Mouse (Mus musculus): ENCODE data around the gene Rps3.

The Rps3 gene

DNA sequence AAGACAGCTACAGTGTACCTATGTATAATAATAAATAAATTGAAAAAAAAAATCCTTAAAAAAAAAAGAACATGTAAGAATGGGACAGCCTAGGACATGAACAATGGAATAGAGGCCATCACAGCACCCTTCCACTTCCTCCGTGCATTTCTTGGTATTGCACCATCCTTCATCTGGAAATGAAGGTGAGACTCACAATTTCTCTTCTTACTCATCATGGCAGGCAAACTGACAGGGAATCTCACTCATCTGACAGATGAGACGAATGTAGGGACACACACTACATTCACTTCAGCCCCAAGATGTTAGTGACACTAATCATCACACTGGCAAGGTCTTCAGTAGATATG, 8.0 kb downstream of the Rps3 start:
- no peak for DNase-seq

- DNase-seq = peak; percentile 66 to 89
Measured at GRCm38 (mm10) chr7:99474836-99475561, 8.5 kb downstream of the Rps3 start.

- DNase-seq = peak; percentile 20 to 45
Measured at GRCm38 (mm10) chr7:99473638-99474407, 9.7 kb downstream of the Rps3 start.

DNA sequence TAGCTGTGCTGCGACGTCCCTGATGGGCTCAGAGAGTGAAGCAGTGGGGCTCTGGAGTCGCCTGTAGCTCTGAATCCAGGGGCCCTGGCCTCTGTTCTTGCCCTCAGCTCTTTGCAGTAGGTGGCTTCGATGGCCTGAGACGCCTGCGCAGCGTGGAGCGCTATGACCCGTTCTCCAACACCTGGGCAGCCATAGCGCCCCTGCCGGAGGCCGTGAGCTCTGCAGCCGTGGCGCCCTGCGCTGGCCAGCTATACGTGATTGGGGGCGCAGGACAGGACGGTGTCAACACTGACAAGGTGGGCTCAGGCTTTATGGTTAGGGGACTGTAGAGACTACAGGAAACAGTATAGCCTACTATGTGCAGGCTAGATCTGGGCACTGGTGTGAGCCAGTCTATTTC, 12.0 kb downstream of the Rps3 start:
- no peak for DNase-seq

GRCm38 (mm10) chr7:99469680-99470405, 13.7 kb downstream of the Rps3 start:
- peak; percentile 65 to 83 for DNase-seq

DNA sequence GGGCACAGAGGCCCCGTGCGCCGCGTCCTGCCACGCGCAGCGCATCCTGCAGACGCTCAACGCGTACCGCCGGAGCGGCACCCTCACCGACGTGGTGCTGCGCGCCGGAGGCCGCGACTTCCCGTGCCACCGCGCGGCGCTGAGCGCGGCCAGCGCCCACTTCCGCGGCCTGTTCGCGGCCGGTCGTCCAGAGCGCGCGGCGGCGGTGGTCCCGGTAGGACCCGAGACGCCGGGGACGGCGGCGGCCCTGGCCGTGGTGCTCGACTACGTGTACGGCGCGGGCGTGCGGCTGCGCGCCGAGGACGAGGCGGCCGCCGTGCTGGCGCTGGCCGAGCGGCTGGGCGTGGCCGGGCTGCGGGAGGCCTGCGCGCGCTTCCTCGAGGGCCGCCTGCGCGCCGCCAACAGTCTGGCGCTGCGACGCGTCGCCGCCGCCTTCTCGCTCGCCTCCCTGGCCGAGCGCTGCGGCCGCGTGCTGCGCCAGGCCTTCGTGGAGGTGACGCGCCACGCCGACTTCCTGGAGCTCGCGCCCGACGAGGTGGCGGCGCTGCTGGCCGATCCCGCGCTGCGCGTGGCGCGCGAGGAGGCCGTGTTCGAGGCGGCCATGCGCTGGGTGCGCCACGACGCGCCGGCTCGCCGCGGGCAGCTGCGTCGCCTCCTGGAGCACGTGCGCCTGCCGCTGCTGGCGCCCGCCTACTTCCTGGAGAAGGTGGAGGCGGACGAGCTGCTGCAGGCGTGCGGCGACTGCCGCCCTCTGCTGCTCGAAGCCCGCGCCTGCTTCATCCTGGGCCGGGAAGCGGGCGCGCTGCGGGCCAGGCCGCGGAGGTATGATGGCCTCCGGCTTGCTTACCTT, 15.0 kb downstream of the Rps3 start:
- peak; percentile 86 to 94 for DNase-seq

GRCm38 (mm10) chr7:99467916-99468282, 15.6 kb downstream of the Rps3 start:
- DNase-seq = peak; percentile 73 to 82

DNA sequence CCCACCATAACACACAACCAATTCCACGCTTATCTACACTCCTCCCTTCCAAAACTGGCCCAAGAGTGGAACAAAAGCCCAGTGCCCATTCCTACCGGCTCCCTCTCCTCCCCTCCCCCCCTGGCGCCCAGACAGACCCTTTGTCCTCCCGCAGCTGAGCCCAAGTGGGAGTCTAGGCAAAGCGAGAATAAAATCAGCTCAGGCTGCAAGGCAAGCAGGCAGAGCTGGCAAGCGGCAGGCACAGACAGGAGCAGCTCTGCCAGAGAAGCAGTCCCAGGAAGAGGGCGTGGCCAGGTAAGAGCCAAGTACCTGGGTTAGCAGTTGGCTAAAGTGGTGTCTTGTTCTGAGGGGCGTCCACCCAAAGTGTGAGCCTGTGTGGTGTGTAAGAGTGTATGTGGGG, 17.7 kb downstream of the Rps3 start, which contains the start of gene Klhl35:
Gene Klhl35, plus strand, starts transcription at position 194 of the 400 bp plus-strand sequence.
- no peak for DNase-seq

DNA sequence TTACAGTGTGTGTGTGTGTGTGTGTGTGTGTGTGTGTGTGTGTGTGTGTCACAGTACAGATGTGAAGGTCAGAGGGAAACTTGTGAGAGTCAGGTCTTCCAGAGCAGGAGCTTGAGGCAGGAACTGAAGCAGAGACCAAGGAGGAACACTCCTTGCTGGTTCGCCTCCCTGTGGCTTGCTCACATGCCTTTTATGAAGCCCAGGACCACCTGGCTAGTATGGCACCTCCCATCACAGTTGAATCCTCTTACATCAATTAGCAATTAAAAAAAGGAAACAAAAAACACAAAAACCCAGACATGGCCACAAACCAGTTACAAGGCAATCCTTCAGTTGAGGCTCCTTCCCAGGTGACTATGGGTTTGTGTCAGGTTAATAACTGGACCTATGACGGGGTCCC, 20.4 kb downstream of the Rps3 start:
- DNase-seq = no peak

DNA sequence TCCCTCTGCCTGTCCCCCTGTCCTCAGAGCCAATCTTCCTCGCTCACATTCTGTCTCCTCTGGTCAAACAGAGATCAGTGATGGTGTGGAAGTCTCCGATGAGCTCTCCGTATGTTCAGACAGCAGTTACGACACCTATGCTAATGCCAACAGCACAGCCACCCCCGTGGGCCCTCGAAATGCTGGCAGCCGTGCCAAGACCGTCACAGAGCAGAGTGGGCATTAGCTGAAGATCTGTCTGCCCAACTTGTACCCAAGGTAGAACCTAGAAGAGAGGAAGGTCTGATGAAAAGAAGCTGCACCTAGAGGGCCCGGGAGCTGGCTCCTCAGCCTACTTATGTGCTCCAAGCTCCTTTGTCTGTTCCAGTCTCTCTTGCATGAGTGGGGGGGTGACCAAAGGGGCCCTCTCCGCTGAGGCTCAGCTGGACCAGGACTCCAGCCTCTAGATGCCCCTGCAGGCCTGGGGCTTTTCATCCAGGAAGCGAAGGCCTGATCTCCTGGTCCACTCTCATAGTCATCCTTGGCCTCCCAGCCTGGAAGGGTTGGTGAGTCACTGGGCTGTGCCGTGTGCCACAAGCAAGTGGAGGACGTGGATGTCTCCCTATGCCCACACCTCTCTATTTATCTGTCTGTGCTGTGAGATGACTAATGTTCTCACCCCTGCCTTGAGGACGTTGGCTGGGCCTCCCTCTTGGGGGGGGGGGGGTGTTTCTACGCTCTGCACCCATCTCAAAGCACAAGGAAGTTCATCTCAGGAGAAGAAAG, 23.5 kb downstream of the Rps3 start:
- DNase-seq = no peak

DNA sequence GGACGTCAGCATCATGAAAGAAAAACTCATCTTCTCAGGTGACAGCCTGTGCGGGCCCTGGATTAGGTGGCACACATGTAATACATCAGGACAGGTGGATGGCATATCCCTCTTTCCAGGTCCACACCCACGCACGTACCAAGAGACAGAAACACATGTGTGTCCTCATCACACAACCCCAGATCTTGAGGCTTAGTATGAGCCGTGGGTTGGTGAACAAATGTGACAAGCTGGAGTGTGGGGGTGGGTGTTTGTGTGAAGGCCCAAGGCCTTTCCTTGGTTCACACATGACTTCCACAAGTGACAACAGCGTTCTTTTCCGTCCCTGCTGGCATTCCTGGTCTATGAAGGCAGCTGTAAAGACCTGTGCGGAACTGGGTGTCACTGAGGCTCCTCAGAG, 24.7 kb downstream of the Rps3 start:
- no peak for DNase-seq

DNA sequence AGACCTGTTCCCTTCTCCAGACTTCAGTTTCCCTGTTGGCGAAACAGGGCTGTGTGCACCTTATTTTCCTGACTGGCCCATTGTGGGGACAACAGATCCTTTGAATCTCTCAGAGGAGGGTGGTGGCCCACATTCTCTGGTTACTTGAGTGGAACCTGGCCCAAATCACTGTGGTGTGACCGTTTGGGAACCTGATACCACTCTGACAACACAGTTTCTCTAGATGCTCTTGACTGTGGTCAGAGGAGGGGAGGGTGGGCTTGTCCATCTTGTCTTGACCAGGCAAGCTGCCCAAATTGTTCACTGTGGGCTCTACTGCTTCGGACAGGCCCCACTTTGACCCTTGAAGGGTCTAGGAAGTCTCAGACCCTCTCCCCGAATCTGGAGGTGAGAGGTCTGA, 29.5 kb downstream of the Rps3 start:
- DNase-seq = no peak

DNA sequence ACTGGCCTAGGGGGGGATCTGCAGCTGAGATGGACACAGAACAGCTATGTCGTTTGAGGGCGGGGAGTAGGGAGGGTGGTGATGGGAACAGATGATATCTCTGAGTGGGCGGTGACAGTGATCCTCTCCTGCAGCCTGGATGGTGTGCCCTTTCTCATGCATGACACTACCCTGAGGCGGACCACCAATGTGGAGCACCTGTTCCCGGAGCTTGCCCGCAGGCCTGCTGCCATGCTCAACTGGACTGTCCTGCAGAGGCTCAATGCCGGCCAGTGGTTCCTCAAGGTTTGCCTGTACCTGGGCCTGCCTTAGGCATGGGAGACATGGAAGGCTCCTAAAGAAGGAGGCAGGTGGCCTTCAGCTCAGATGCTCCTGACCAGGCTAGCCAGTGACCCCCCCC, 30.7 kb downstream of the Rps3 start:
- DNase-seq = no peak

GRCm38 (mm10) chr7:99450703-99451102, 32.8 kb downstream of the Rps3 start:
- peak in 1 of 2 experiments; percentile 82 for DNase-seq

- no peak for DNase-seq
Measured at GRCm38 (mm10) chr7:99449751-99450150, 33.8 kb downstream of the Rps3 start.

- no peak for DNase-seq
Measured at GRCm38 (mm10) chr7:99449063-99449462, 34.5 kb downstream of the Rps3 start.

- DNase-seq = no peak
Measured at GRCm38 (mm10) chr7:99448619-99449018, 34.9 kb downstream of the Rps3 start.

DNA sequence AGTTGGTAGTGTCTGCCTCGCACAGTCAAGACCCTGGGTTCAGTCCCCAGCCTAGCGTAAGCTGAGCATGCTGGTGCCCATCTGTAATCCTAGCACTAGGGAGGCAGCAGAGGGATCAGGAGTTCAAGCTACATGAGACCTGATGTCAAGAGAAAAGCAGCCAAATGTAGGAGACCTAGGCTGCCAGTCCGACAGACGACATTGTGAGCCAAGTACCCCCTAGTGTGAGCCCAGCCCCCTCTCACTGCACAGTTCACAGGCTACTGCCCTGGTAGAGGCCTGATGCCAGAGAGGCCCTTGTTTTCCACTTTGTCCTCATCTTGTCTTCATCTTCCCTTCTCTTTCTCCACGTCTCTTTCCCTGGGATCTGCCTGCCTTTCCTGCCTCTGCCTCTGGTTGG, 36.2 kb downstream of the Rps3 start:
- no peak for DNase-seq

- peak in 1 of 2 experiments; percentile 21 for DNase-seq
Measured at GRCm38 (mm10) chr7:99445833-99446232, 37.7 kb downstream of the Rps3 start.

DNA sequence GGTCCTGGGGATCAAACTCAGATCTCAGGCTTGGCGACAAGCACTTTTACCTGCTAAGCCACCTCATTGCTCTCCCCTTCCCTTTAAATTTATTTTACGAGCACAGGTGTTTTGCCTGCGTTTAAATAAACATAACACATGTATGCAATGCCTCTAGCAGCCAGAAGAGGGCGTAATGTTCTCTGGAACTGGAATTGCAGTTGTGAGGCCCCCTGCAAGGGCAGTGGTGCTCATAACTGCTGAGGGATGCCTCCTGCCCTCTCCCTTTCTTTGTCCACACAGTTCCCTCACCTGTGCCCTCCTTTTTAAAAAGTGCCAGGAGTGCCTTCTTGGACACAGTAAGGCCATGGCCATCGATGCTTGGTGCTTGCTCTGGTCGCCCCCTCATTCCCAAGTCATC, 39.5 kb downstream of the Rps3 start:
- peak in 1 of 2 experiments; percentile 32 for DNase-seq

- DNase-seq = no peak
Measured at GRCm38 (mm10) chr7:99443164-99443563, 40.4 kb downstream of the Rps3 start.

GRCm38 (mm10) chr7:99441534-99442072, 41.9 kb downstream of the Rps3 start:
- peak; percentile 83 to 92 for DNase-seq

Measured in lung, postnatal 4 days (tissue).